Mouse (Mus musculus): ENCODE measurements around the gene Gm42674. TPM values are rescaled to one million over a fixed set of nuclear protein-coding genes. Genes with fewer than 3 reads are reported as not detected.

Gm42674 gene
- polyA plus RNA-seq, 1 experiment: not detected

DNA sequence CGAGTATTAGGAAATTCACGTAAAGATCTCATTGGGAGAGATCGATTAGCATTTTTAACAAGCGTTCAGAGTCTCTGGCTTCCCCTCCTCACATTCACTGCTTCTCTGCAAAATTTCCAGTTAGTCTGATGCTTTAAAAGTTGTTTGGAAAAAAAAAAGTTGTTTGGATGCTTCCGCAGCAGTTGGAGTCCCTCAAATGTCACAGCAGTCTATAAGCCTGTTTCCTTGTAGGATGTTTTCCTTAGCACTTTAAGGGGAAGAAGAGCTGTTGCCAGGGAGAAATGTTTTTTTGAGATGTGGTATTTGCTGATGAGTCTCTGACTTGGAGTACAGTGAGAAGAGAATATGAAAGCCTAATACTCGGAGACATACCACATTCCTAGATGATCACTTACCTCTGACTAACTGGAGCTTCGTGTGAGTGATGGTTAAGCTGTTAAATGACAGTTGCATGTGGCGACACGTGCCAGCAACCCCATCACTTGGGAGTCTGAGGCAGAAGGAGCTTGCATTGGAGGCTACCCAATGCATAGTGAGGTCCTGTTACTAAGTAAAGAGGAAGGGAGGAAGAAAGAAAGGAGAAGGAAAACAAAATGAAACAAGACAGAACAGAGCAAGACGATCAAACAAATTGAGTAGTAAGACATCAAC, 25.2 kb upstream of the Gm42674 start:
- TF ChIP-seq EP300 (IDR thresholded peaks at IDR 0.05; ENCODE audit: insufficient read depth, low read depth, low read length): no peak
- no peak for TF ChIP-seq POLR2A (IDR thresholded peaks at IDR 0.05; ENCODE audit: insufficient read depth, low read length)
- TF ChIP-seq CTCF (IDR thresholded peaks at IDR 0.05; ENCODE audit: low read depth, low read length): no peak
- Histone ChIP-seq H3K27me3 (ENCODE audit: control insufficient read depth, insufficient read depth, low read length, poor library complexity, severe bottlenecking) (no peaks in the 10 kb centered on the region; the same call in 1 of the 2 replicates), H3K4me1 (ENCODE audit: control insufficient read depth, insufficient read depth, low read length) (no peaks in the 10 kb centered on the region), H3K9ac (ENCODE audit: low read depth, poor library complexity, severe bottlenecking) (no peak overlapping the region), H3K4me3 (ENCODE audit: low read depth, low read length) (no peak overlapping the region), H3K9me3 (replicated peaks; ENCODE audit: control insufficient read depth, insufficient read depth, low read length, poor library complexity, severe bottlenecking) (peaks cover 6% of the 10 kb centered on the region; the same call in 1 of the 2 replicates), H3K36me3 (ENCODE audit: control insufficient read depth, insufficient read depth, low read length, poor library complexity, severe bottlenecking) (no peaks in the 10 kb centered on the region), H3K27ac (ENCODE audit: insufficient read depth, low read length) (no peak overlapping the region)

DNA sequence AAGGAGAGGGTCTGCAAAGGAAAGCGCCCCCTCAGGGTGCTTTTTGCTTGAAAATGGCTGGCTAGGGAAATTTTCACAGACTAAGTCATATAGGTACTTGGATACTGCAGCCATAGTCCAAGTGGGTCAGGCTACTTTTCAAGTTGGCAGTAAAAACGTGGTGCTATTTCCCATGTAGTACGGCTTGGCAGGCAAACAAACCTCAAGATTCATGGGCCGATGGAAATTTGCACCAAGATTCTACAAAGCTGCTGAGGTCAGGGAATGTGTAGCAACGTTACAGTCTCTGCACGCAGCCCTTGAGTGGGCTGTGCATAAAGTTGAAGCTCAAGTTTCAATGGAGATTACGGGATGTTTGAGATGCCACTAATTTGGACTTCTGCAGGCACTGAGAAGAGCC, 22.3 kb upstream of the Gm42674 start:
- no peak overlapping the region for H3K27ac ChIP-seq (ENCODE audit: insufficient read depth, low read length)
- TF ChIP-seq POLR2A (IDR thresholded peaks at IDR 0.05; ENCODE audit: insufficient read depth, low read length) (no peak), CTCF (IDR thresholded peaks at IDR 0.05; ENCODE audit: low read depth, low read length) (no peak), EP300 (IDR thresholded peaks at IDR 0.05; ENCODE audit: insufficient read depth, low read depth, low read length) (no peak)
- no peaks in the 10 kb centered on the region for H3K4me1 ChIP-seq (ENCODE audit: control insufficient read depth, insufficient read depth, low read length)
- no peaks in the 10 kb centered on the region for H3K27me3 ChIP-seq (ENCODE audit: control insufficient read depth, insufficient read depth, low read length, poor library complexity, severe bottlenecking)
- no peaks in the 10 kb centered on the region for H3K9me3 ChIP-seq (replicated peaks; ENCODE audit: control insufficient read depth, insufficient read depth, low read length, poor library complexity, severe bottlenecking)
- no peaks in the 10 kb centered on the region for H3K36me3 ChIP-seq (ENCODE audit: control insufficient read depth, insufficient read depth, low read length, poor library complexity, severe bottlenecking)
- no peak overlapping the region for H3K9ac ChIP-seq (ENCODE audit: low read depth, poor library complexity, severe bottlenecking)
- no peak overlapping the region for H3K4me3 ChIP-seq (ENCODE audit: low read depth, low read length)

DNA sequence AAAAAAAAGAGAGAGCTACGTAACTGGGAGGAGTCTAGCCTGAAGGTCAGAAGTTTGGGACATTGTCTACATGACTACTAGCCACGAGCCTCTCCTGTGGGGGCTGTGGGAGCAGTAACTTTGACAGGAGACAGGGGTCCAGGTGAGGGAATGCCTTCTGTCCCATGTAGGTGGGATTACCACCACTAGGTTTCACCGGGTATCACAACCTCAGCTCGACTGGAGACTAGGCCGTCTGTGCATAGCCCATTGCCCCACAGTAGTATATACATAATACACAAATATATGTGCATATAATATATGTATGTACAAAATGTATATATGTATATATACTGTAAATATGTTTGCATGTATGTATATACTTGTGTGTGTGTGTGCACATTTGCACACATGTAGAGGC, 20.6 kb upstream of the Gm42674 start:
- TF ChIP-seq EP300 (IDR thresholded peaks at IDR 0.05; ENCODE audit: insufficient read depth, low read depth, low read length) (no peak), CTCF (IDR thresholded peaks at IDR 0.05; ENCODE audit: low read depth, low read length) (no peak), POLR2A (IDR thresholded peaks at IDR 0.05; ENCODE audit: insufficient read depth, low read length) (no peak)
- Histone ChIP-seq H3K27ac (ENCODE audit: insufficient read depth, low read length) (no peak overlapping the region), H3K27me3 (ENCODE audit: control insufficient read depth, insufficient read depth, low read length, poor library complexity, severe bottlenecking) (no peaks in the 10 kb centered on the region), H3K36me3 (ENCODE audit: control insufficient read depth, insufficient read depth, low read length, poor library complexity, severe bottlenecking) (no peaks in the 10 kb centered on the region), H3K9ac (ENCODE audit: low read depth, poor library complexity, severe bottlenecking) (no peak overlapping the region), H3K4me3 (ENCODE audit: low read depth, low read length) (no peak overlapping the region), H3K9me3 (replicated peaks; ENCODE audit: control insufficient read depth, insufficient read depth, low read length, poor library complexity, severe bottlenecking) (no peaks in the 10 kb centered on the region), H3K4me1 (ENCODE audit: control insufficient read depth, insufficient read depth, low read length) (no peaks in the 10 kb centered on the region)

DNA sequence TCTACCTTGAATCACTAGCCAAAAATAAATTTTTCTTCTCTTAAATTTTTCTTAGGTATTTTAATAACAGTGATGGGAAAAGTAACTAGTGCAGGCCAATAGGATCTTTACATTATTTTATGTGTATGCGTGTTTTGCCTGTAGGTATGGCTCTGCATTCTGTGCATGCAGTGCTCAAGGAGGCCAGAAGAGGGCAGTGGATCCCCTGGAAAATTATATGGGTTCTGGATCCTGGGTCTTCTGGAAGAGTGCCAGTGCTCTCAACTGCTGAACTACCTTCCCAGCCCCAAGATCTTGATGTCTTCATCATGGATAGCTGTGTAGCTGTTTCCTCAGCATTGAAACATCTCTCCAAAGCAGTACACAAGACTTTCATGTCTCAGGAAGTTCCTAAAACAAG, 19.5 kb upstream of the Gm42674 start:
- no peaks in the 10 kb centered on the region for H3K36me3 ChIP-seq (ENCODE audit: control insufficient read depth, insufficient read depth, low read length, poor library complexity, severe bottlenecking)
- TF ChIP-seq POLR2A (IDR thresholded peaks at IDR 0.05; ENCODE audit: insufficient read depth, low read length): no peak
- TF ChIP-seq CTCF (IDR thresholded peaks at IDR 0.05; ENCODE audit: low read depth, low read length): peak; percentile 52
- no peak for TF ChIP-seq EP300 (IDR thresholded peaks at IDR 0.05; ENCODE audit: insufficient read depth, low read depth, low read length)
- H3K27ac ChIP-seq (ENCODE audit: insufficient read depth, low read length): no peak overlapping the region
- H3K4me1 ChIP-seq (ENCODE audit: control insufficient read depth, insufficient read depth, low read length): peaks cover 2% of the 10 kb centered on the region
- H3K4me3 ChIP-seq (ENCODE audit: low read depth, low read length): no peak overlapping the region
- no peaks in the 10 kb centered on the region for H3K27me3 ChIP-seq (ENCODE audit: control insufficient read depth, insufficient read depth, low read length, poor library complexity, severe bottlenecking)
- H3K9me3 ChIP-seq (replicated peaks; ENCODE audit: control insufficient read depth, insufficient read depth, low read length, poor library complexity, severe bottlenecking): no peaks in the 10 kb centered on the region
- H3K9ac ChIP-seq (ENCODE audit: low read depth, poor library complexity, severe bottlenecking): no peak overlapping the region

DNA sequence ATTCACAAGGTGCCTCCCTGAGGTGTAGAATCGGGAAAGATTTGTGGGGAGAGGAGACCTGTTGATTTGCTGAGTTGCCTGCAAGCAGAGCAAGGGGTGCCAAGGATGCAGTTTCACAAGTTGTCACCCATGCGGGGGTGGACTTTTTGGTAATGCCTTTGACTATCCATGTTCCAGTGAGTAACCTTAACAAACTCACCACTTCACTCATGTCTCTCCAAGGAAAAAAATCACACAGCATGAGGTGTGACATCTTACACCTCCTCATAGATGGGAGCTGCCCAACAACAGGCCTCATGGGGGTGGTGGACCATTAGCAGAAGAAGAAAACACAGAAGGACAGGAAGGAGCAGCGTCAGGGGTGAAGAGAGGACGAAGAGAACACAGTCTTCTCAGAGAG, 19.1 kb upstream of the Gm42674 start:
- no peaks in the 10 kb centered on the region for H3K27me3 ChIP-seq (ENCODE audit: control insufficient read depth, insufficient read depth, low read length, poor library complexity, severe bottlenecking)
- no peak overlapping the region for H3K4me3 ChIP-seq (ENCODE audit: low read depth, low read length)
- no peak for TF ChIP-seq POLR2A (IDR thresholded peaks at IDR 0.05; ENCODE audit: insufficient read depth, low read length)
- no peak for TF ChIP-seq EP300 (IDR thresholded peaks at IDR 0.05; ENCODE audit: insufficient read depth, low read depth, low read length)
- no peak for TF ChIP-seq CTCF (IDR thresholded peaks at IDR 0.05; ENCODE audit: low read depth, low read length)
- H3K9ac ChIP-seq (ENCODE audit: low read depth, poor library complexity, severe bottlenecking): no peak overlapping the region
- H3K9me3 ChIP-seq (replicated peaks; ENCODE audit: control insufficient read depth, insufficient read depth, low read length, poor library complexity, severe bottlenecking): no peaks in the 10 kb centered on the region
- H3K4me1 ChIP-seq (ENCODE audit: control insufficient read depth, insufficient read depth, low read length): peaks cover 2% of the 10 kb centered on the region
- no peak overlapping the region for H3K27ac ChIP-seq (ENCODE audit: insufficient read depth, low read length)
- H3K36me3 ChIP-seq (ENCODE audit: control insufficient read depth, insufficient read depth, low read length, poor library complexity, severe bottlenecking): no peaks in the 10 kb centered on the region

DNA sequence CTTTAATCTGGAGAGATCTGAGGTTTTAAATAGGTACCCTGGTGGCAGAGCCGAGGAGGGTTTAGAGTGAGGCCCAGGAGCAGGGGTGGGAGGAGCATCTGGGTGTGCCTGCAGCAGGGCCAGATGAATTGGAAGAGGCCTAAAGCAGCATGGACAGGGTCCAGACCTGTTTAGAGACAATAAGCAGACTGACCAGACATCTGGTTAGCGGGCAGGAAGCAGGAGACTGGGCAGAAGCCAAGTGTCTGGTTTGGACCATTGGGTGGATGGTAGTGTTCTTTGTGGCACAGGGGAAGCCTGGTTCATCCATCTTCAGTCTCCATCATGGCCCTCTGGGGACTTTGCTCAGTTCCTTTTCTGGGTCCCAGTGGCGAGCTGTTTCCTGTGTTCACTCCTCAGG, 17.8 kb upstream of the Gm42674 start:
- no peak overlapping the region for H3K4me3 ChIP-seq (ENCODE audit: low read depth, low read length)
- H3K4me1 ChIP-seq (ENCODE audit: control insufficient read depth, insufficient read depth, low read length): peaks cover 2% of the 10 kb centered on the region
- H3K36me3 ChIP-seq (ENCODE audit: control insufficient read depth, insufficient read depth, low read length, poor library complexity, severe bottlenecking): no peaks in the 10 kb centered on the region
- H3K27me3 ChIP-seq (ENCODE audit: control insufficient read depth, insufficient read depth, low read length, poor library complexity, severe bottlenecking): no peaks in the 10 kb centered on the region
- H3K27ac ChIP-seq (ENCODE audit: insufficient read depth, low read length): no peak overlapping the region
- H3K9me3 ChIP-seq (replicated peaks; ENCODE audit: control insufficient read depth, insufficient read depth, low read length, poor library complexity, severe bottlenecking): no peaks in the 10 kb centered on the region
- TF ChIP-seq CTCF (IDR thresholded peaks at IDR 0.05; ENCODE audit: low read depth, low read length) (no peak), POLR2A (IDR thresholded peaks at IDR 0.05; ENCODE audit: insufficient read depth, low read length) (no peak), EP300 (IDR thresholded peaks at IDR 0.05; ENCODE audit: insufficient read depth, low read depth, low read length) (no peak)
- H3K9ac ChIP-seq (ENCODE audit: low read depth, poor library complexity, severe bottlenecking): no peak overlapping the region

Data from ES-Bruce4 (cell line).